Mouse (Mus musculus) ZHBTc4 (cell line): Measurements from ENCODE around the gene Ecel1.
A peak's percentile ranks its signal among the peaks of the same experiment; 100 is the strongest.

Experiments
- DNase-seq: peaks from one replicate; pipeline ENCODE4 v3.0.0-alpha.2; 2011; ENCODE audit warnings: low read depth, low spot score

Ecel1 gene

DNA sequence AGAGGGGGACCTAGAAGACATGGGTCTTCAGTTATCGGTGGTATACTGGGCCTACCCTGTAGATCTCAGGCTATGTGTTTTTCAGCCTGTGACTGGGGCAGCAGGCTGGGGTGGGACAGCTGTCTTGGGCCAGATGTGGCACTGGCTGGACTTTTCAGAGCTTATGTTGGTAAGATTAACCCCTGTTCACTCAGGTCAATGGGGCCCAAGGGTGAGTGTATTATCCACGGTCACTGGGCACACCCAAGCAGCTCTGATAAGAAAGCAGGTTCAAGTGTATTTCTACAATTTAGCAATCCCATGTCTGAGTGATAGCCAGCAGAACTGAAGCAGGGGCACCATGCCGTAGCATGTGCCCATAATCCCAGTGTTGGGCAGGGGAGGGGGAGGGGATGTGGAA, 54.2 kb downstream of the Ecel1 start:
- DNase-seq = no peak

DNA sequence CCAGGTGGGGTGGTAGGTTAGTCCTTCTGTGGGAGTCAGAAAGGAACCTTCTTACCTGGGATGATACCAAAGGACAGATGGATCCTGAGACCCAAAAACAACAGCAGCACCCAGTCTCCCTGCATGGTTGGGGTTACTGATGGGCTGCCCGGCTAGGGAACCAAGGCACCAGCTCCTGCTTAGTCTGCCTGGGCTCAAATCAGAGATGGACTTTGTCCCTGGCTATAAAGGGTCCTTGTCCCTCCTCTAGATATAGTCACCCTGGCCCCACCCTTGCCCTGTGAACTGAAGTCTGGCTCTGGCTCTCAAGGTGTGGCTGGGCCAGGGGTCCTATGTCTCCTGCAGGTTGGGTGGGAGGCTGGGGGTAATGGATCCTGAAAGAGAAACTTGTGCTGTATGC, 54.9 kb downstream of the Ecel1 start, which contains the start of gene Alpi:
TSS of gene Alpi (minus strand) at position 196 of the 400 bp plus-strand sequence.
- DNase-seq = no peak

DNA sequence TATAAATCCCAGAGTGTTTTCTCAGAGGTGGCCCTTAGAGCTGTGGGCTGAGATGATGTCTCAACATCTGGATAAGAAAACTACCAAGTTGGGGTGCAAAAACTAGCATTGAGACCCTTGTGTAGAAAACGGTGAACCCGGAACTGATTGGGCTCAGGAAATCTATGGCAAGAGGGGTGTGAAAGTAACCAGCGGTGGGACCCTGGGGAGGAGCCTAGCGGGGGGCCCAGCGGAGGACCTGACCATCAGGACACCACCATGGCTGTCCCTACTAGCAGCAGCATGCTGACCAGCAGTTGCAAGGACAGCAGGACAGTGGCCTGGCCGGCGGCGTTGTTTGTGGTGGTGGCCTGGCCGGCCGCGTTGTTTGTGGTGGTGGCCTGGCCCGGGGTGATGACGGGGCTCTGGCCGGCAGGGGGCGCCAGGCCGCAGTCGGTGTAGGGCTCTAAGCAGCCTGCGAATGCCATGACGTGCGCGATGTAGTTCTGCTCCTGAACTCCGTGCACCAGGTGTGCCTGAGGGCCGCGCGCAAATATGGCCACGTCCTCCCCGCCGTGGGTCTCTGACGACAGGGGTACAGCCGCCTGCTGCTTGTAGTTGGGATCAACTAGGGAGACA, 57.9 kb downstream of the Ecel1 start:
- peak; percentile 81 for DNase-seq
